Mouse (Mus musculus): ENCODE data around the gene Sh3d21. TPM values are rescaled to one million over a fixed set of nuclear protein-coding genes. Genes with fewer than 3 reads are reported as not detected.

Sh3d21 gene
- total and polyA plus RNA-seq, 2 experiments from 2014 or later, result 1.7 to 2.1 TPM

GRCm38 (mm10) chr4:126115411-126115810, 47.9 kb downstream of the Sh3d21 start:
- no peak overlapping the region for H3K4me3 ChIP-seq (ENCODE audit: low read depth, low read length)
- TF ChIP-seq CTCF (IDR thresholded peaks at IDR 0.05; ENCODE audit: low read depth), result no peak
- H3K27ac ChIP-seq (ENCODE audit: low read depth, low read length), result no peak overlapping the region
- no peaks in the 10 kb centered on the region for H3K27me3 ChIP-seq (ENCODE audit: insufficient read depth, low read length)
- no peak for ATAC-seq
- DNase-seq, result no peak
- peaks cover 11% of the 10 kb centered on the region for H3K4me1 ChIP-seq (ENCODE audit: insufficient read depth)
- no peak overlapping the region for H3K9ac ChIP-seq
- WGBS, result 93% methylated on average over 9 of the region's 9 CpGs
- H3K4me2 ChIP-seq (ENCODE audit: low read depth), result no peak overlapping the region
- no peaks in the 10 kb centered on the region for H3K9me3 ChIP-seq (ENCODE audit: low read length)
- H3K36me3 ChIP-seq (ENCODE audit: insufficient read depth), result no peaks in the 10 kb centered on the region

GRCm38 (mm10) chr4:126113943-126114342, 49.3 kb downstream of the Sh3d21 start:
- ATAC-seq, result no peak
- H3K9me3 ChIP-seq (ENCODE audit: low read length), result no peaks in the 10 kb centered on the region
- no peak overlapping the region for H3K4me2 ChIP-seq (ENCODE audit: low read depth)
- H3K4me1 ChIP-seq (ENCODE audit: insufficient read depth), result peaks cover 16% of the 10 kb centered on the region
- H3K36me3 ChIP-seq (ENCODE audit: insufficient read depth), result no peaks in the 10 kb centered on the region
- peak; percentile 34 for DNase-seq
- H3K27me3 ChIP-seq (ENCODE audit: insufficient read depth, low read length), result no peaks in the 10 kb centered on the region
- no peak overlapping the region for H3K27ac ChIP-seq (ENCODE audit: low read depth, low read length)
- H3K9ac ChIP-seq, result no peak overlapping the region
- WGBS, result 23% methylated on average over 6 of the region's 6 CpGs
- TF ChIP-seq CTCF (IDR thresholded peaks at IDR 0.05; ENCODE audit: low read depth), result peak; percentile 55
- no peak overlapping the region for H3K4me3 ChIP-seq (ENCODE audit: low read depth, low read length)

GRCm38 (mm10) chr4:126113243-126113642, 50.0 kb downstream of the Sh3d21 start:
- ATAC-seq (no peak), DNase-seq (no peak)
- H3K27me3 ChIP-seq (ENCODE audit: insufficient read depth, low read length), result no peaks in the 10 kb centered on the region
- H3K9me3 ChIP-seq (ENCODE audit: low read length), result no peaks in the 10 kb centered on the region
- H3K4me3 ChIP-seq (ENCODE audit: low read depth, low read length), result no peak overlapping the region
- no peak for TF ChIP-seq CTCF (IDR thresholded peaks at IDR 0.05; ENCODE audit: low read depth)
- peaks cover 13% of the 10 kb centered on the region for H3K4me1 ChIP-seq (ENCODE audit: insufficient read depth)
- H3K27ac ChIP-seq (ENCODE audit: low read depth, low read length), result no peak overlapping the region
- H3K36me3 ChIP-seq (ENCODE audit: insufficient read depth), result no peaks in the 10 kb centered on the region
- 61% methylated on average over 4 of the region's 4 CpGs for WGBS
- no peak overlapping the region for H3K9ac ChIP-seq
- no peak overlapping the region for H3K4me2 ChIP-seq (ENCODE audit: low read depth)

DNA sequence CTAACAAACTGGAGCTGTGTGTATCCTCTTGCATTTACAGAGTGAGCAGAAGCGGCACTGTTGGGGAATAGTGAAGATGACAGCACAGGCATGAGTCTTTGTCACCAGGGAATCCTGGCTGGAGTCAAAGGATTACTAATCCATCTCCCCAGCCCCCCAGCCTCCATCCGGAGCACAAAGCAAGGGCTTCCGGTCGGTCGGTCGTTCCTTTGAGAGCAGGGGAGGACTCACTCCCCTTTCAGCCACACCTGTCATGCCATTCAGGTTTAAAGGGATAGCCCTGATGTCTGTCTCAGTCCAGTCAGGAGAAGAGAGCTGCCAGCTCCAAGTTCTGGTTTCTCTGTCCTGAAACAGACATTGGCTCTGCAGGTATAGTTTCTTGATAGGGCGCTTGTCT, 52.1 kb downstream of the Sh3d21 start:
- Histone ChIP-seq H3K4me1 (ENCODE audit: insufficient read depth) (peaks cover 13% of the 10 kb centered on the region), H3K4me3 (ENCODE audit: low read depth, low read length) (no peak overlapping the region), H3K9me3 (ENCODE audit: low read length) (no peaks in the 10 kb centered on the region), H3K36me3 (ENCODE audit: insufficient read depth) (no peaks in the 10 kb centered on the region), H3K27ac (ENCODE audit: low read depth, low read length) (peak overlapping the region; percentile 75), H3K4me2 (ENCODE audit: low read depth) (no peak overlapping the region), H3K27me3 (ENCODE audit: insufficient read depth, low read length) (no peaks in the 10 kb centered on the region), H3K9ac (no peak overlapping the region)
- DNase-seq (no peak), ATAC-seq (no peak)
- TF ChIP-seq CTCF (IDR thresholded peaks at IDR 0.05; ENCODE audit: low read depth), result no peak
- WGBS, result 17% methylated on average over 7 of the region's 7 CpGs

DNA sequence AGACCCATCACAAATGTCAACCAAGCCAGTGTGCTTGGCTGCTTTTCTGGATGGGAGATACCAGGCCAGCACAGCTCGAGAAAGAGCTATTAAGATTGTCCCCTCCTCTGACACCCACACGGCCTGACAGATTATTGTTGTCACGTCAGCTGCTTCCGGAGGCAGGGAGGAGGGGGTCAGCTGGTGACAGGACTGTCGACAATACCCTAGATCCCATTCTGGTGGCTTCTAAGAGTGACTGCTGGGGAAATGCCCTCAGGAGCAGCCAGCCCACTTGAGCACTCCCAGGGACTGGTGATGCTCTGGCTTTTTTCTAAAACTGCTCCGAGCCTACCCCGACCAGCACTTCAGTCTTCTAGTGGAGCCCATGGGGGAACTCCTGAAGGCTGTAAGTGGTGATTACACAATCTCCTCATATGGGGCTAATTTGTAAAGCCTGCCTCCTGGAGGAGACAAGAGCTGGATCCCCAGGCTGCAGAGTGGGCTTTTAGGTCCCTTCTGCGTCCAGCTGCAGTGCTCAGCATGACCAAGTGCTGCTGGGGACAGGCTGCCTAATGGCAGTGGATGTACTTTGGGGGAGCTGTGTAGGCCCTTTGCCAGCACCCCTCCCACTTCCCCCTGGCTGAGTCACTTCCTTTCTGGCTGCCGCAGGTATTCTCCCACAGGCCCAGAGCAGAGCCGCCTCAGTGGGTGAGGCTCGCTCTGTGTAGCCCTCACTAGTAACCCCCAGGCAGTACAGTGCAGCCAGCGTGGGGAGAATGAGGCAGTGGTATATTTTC, 52.7 kb downstream of the Sh3d21 start:
- Histone ChIP-seq H3K4me3 (ENCODE audit: low read depth, low read length) (no peak overlapping the region), H3K27ac (ENCODE audit: low read depth, low read length) (peak overlapping the region; percentile 75), H3K9me3 (ENCODE audit: low read length) (no peaks in the 10 kb centered on the region), H3K4me1 (ENCODE audit: insufficient read depth) (peaks cover 16% of the 10 kb centered on the region), H3K36me3 (ENCODE audit: insufficient read depth) (no peaks in the 10 kb centered on the region), H3K9ac (no peak overlapping the region), H3K27me3 (ENCODE audit: insufficient read depth, low read length) (no peaks in the 10 kb centered on the region), H3K4me2 (ENCODE audit: low read depth) (no peak overlapping the region)
- DNase-seq (peak; percentile 32), ATAC-seq (peak; percentile 66)
- 11% methylated on average over 12 of the region's 12 CpGs for whole genome bisulfite sequencing
- peak; percentile 42 for TF ChIP-seq CTCF (IDR thresholded peaks at IDR 0.05; ENCODE audit: low read depth)

- no peaks in the 10 kb centered on the region for H3K27me3 ChIP-seq (ENCODE audit: insufficient read depth, low read length)
- DNase-seq (no peak), ATAC-seq (peak; percentile 37; the same call in 1 of the 2 replicates)
- H3K36me3 ChIP-seq (ENCODE audit: insufficient read depth), result no peaks in the 10 kb centered on the region
- H3K9ac ChIP-seq, result no peak overlapping the region
- TF ChIP-seq CTCF (IDR thresholded peaks at IDR 0.05; ENCODE audit: low read depth), result no peak
- WGBS, result 76% methylated on average over 10 of the region's 10 CpGs
- peak overlapping the region; percentile 54; the same call in 1 of the 2 replicates for H3K27ac ChIP-seq (ENCODE audit: low read depth, low read length)
- H3K4me2 ChIP-seq (ENCODE audit: low read depth), result no peak overlapping the region
- H3K4me1 ChIP-seq (ENCODE audit: insufficient read depth), result peaks cover 23% of the 10 kb centered on the region
- no peak overlapping the region for H3K4me3 ChIP-seq (ENCODE audit: low read depth, low read length)
- no peaks in the 10 kb centered on the region for H3K9me3 ChIP-seq (ENCODE audit: low read length)
Observed at GRCm38 (mm10) chr4:126109613-126110373, 53.5 kb downstream of the Sh3d21 start.
